Mouse (Mus musculus) liver, embryonic 11.5 days (tissue): Measurements from ENCODE around the gene Ppfibp2. TPM values are rescaled to one million over a fixed set of nuclear protein-coding genes. Genes with fewer than 3 reads are reported as not detected.

Source experiments
- polyA plus RNA-seq: library from polyadenylated mRNA; unstranded; fragments of >200 nt; fragmentation: Nextera tagmentation; extraction: Ambion mirVana; gene quantifications from 2 replicates; pipeline ENCODE4 v1.2.1, GENCODE M21; 2014

Ppfibp2 gene
- polyA plus RNA-seq, 1 experiment from 2014 or later: 9.1 TPM

Other genes with a start within 250 kb of the Ppfibp2 start
- gene Syt9, start 224.5 kb upstream of the Ppfibp2 start, polyA plus RNA-seq: 2.1 and 2.2 TPM in 2 replicates
- gene Olfml1, start 27.8 kb upstream of the Ppfibp2 start, polyA plus RNA-seq: 5.0 and 5.5 TPM in 2 replicates
- gene 5330417H12Rik, start 30.0 kb downstream of the Ppfibp2 start, polyA plus RNA-seq: 0.19 TPM in 1 of 2 replicates, not detected in the other
- 0.25 TPM in 1 of 2 replicates, not detected in the other for gene Cyb5r2, start 162.8 kb downstream of the Ppfibp2 start, polyA plus RNA-seq
- gene Ovch2, start 206.0 kb downstream of the Ppfibp2 start, polyA plus RNA-seq: not detected in 2 replicates
- gene Olfr467, start 217.1 kb downstream of the Ppfibp2 start, polyA plus RNA-seq: not detected in 2 replicates
- not detected in 2 replicates for gene Olfr469, start 230.3 kb downstream of the Ppfibp2 start, polyA plus RNA-seq